Mouse (Mus musculus) cerebellum, adult 18-20 months (tissue): ENCODE measurements at regions not wholly inside any gene's neighbourhood (a gene's known extent, or its start where the extent isn't known, plus 50 kb on each side); places are given as distances from the start of the nearest gene placed in this dataset.

Experiments
- DNase-seq, 2 experiments: peaks; one replicate each; pipeline ENCODE4 v3.0.0; 2021

DNA sequence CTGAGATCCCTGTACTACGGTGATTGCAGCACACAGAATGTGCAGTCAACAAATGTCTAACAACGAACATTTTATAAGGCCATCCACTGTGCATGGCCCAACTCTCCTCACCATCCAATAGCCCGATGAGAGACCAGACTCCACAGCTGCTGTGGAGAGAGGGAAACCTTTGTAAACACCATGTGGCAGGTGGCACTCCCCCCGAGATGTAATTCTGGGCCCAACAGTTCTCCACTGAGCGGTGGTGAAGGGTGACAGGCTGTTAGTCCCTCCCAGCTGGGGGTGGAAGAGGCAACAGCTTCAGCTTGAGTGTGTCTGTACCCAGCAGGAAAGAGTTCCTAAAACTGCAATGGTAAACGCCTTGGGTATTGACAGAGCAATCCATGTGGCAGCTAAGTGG is 263.0 kb upstream of the Ppargc1a start:
- DNase-seq = peak in 1 of 2 experiments; percentile 8

DNA sequence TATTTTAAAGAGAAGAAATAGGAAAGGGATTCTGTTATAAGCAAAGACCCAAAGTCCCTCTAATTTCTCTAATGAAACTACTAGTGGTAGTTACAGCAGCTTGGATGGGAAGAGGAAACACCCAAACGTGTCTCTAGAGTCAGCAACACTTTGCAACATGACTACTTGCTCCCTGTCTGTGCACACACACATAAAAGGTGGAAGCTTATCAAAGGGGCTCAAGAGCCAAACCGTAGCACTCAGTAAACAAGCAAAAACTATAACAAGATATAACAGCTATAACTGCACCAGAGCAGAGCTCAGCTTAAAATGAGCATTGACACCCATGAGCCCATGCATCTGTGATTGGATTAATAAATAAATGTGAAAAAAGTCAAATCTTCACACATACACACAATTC is 262.5 kb upstream of the Ppargc1a start:
- DNase-seq = no peak

DNA sequence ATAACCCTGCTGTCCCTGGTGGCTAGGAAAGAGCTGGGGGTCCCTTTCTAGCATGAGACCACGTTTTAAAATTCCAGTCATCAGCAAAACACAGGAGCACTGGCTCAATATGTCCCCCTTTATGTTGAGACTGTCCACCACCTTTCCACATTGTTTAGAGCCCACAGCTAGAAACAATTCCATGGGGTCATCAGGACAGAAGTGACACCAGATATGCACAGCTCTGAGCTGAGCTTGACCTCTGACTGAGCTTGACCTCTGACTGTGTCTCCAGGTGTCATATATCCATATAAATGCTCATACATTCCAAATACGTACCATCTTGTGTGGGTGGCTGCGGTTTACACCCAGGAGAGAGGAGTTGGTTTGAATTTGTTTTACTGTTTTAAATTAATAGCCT is 262.1 kb upstream of the Ppargc1a start:
- DNase-seq = no peak

DNA sequence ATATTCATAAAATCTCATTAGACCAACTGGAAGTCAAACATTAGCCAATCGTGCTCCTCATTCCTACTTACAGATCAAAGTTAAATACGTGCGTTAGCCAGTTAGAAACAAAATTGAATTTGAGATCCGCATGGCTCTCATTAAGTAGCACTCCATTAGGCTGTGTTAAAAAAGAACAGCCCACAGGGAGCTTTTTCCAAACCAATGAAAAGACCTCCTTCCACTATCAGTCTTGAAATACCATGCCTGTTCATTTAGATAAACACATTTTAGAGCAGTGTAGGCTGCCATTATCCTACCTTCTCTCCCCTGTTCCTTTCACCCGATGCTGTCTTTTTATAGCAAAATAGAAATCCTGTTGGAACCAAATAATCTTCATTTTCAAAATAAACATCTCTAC is 261.5 kb upstream of the Ppargc1a start:
- DNase-seq = no peak

DNA sequence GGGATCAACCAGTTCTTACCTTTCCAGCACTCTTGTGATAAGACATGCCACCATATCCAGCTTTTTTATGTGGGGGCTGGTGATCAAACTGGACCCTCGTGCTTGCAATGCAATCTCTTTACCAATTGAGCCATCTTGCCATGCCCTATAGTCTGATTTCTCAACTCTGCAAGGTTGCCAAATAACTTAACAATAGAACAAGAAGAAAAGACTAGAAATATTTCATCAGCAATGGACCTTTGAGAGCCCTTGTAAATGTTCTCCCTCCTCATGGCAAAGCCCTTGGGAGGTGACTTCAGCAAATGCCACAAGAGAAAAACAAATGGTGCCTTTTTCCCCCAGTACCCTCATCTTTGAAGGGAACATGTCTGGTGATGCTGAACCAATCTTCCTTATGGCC is 258.7 kb upstream of the Ppargc1a start:
- DNase-seq = no peak

DNA sequence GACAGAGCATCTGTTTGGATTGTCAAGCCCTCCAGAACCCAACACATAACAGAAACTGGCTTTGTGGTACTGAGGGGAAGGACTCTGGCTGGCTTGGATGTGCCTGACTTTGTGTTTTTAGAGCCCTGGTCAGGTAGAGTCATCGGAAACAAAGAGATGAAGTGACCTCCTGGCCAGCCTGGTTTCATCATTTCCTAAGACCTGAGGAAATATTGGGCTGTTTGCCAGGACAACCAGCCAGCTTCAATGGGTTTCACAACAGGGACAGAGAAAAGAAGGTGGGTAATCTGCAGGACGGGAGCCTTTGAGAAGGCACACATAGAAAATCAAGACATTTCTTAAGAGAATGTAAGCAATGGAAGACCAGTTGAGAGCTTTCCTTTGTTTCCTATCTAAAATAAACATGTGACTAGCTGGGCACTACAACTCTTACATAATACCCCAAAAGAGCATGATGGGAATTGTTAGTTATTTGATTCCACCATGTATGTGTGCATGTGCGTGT is 258.1 kb upstream of the Ppargc1a start:
- DNase-seq = no peak

DNA sequence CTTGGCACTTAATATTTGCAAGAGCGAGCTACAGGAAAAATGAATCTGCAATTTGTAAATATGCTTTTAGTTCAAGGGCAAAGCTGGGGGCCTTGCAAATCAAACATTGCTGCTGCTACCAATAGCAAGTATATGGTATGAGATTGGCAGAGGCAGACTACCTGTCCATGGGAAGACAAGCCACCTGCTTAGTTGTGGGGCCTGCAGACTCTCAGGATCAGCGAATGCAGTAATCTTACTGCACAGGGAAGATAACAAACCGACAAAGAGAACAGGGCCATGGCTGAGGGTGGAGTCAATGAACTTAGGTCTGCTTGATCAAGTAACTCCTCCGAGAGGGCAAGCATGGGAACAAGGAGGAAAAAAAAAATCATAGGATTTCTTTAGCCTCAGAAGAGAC is 257.2 kb upstream of the Ppargc1a start:
- no peak for DNase-seq

DNA sequence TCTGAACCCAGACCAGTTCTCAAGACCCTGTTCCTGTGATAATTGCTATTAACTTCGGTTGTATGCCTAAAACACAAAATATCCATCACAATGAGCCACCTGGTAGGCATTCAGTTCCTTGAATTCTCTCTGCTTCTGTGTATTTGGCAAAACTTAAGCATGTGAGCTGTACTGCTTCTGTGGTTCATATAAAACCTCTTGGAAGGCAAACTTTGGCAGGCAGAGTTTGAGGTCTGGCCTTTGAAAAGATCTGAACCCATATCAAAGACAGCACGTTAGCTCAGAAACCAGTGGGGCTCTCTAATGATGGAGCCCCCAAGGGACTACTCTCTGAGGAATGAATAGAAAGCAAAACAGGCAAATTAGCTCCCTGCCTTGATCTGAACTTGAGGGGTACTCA is 256.1 kb upstream of the Ppargc1a start:
- no peak for DNase-seq

DNA sequence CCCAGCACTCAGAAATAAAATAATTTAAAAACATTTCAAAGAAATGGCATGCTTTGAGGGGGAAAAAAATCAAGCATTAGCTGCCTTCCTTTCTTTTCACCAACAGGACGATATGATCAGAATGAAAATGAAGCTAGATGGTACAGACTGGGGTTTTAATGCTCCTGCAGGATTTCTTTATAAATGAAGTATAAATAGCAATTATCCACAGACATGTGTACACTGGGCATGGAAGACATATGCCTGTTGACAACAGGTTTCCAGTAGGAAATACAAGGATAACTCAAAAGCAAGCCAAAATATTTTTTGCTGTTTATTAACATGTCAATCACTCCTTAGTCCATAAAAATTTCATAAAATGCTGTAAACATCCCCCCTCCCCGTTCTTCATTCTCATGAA is 248.7 kb upstream of the Ppargc1a start:
- no peak for DNase-seq

DNA sequence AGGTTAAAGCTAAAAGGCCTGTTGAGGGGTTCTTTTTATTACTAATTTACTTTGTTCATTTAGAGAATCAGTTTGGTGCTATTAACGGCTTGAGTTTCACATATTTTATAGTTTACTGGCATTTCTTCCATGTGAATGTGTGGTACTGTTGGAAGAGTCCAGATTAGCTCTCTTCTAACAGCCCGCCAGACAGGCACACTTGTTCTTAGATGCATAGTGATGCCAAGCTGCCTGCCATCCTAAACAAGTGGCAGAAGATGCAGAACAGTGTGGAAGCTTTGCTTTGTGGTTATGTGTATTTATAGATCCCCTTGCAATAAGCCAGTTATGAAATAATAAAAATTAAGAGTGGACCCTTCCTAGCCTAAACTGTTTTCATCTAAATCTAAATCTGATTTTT is 244.2 kb upstream of the Ppargc1a start:
- no peak for DNase-seq

DNA sequence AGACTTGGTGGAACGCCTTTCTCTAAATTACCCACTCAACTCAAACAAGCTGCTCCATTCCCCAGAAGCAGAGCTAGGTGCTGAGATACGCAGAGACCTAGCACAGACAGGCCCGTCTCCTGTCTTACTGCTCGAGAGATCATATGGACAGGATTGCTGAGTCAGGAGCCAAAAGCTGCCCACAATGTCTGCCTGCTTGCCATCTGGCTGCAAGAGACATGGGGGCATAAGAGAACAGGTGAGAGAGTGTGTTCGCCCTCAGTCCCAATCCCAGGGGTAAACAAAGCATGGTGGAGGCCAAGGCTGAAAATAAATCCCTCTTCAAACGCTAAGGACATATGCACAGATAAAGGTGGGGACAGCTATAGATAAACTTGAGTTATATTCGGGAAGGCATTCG is 234.0 kb upstream of the Ppargc1a start:
- DNase-seq = peak; percentile 40 to 63

DNA sequence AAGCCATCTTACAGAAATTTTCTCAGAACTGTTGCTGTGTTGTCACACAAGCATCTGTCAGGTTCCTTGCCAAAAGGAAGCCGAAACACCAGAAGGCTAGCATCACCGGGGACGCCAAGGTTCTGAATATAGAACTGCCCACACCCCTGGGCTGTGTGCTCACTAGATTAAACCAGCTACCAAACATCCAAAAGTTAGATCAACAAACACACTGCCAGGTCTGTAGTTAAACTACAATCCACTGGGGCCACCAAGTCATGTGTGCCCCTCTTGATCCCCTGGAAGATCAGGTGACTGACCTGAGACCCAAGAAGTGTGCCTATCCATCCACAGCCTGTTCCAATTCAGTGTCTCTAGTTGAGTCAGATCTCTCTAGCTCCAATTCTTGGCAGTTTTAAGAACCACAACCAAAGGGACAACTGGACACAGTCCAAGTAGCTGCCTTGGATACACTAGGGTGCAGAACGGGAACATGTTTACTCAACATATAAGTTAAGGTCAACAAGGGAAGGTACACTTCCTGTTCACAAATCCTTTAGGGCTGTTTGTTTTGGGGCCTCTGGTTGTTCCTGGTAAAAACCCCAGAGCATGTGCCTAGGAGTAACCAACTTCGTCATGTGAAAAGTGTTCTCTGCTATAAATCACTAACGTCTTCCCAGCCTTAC is 232.0 kb upstream of the Ppargc1a start:
- DNase-seq = no peak

DNA sequence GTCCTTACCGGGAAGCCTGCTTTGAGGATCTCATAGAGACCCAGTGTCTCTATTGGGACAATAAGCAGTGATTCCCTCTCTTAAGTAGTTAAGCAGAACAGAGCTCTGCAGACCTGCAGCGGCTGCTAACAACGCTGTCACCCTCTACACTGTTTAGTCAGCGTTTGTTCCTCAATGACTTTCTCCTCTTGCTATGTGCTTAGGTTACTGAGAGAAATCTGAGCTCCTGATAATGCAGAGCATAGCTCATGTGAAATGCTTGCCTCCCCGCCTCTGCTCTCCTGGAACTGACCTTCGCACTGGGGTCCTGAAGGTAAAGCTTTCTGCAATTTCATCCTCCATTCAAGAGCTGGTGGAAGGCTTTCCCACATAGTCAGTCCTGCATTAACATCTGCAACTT is 226.6 kb upstream of the Ppargc1a start:
- DNase-seq = no peak

DNA sequence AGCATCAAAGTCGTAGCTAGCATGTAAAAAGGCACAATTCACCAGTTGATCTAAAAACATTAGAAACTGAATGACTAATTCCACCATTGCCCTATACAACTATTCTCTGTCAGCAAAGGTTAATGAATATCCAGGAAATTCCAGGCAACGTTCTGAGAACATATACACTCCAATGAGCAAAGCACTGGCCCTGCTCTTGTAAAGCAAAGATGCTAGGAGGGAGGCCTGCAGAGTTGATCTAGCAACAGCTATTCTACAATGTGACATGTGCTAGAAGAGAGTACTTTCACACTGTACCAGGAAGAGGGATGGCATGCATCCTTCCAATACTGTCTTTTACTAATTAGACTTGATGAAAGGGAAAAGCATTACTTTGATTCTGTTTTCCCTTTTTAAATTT is 225.4 kb upstream of the Ppargc1a start:
- DNase-seq = no peak

DNA sequence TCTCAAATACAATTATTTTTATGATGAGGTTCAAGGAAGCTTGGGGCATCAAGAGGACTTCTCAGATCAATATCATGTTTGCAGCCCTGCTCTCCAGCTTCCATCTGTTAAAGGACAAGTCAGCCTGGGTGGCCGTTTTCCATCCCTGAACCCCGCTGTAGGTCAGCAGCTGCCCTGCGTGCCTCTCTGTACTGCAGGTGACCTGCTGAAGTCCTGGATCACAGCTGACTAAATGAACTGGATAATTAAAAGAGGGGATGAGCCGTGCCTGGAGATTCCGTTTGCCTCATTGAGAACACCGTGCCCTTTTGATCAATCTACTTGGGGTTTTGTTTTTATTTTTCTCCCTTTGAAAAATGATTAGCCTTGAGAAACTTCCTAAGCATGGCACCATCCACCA is 221.2 kb upstream of the Ppargc1a start:
- no peak for DNase-seq

DNA sequence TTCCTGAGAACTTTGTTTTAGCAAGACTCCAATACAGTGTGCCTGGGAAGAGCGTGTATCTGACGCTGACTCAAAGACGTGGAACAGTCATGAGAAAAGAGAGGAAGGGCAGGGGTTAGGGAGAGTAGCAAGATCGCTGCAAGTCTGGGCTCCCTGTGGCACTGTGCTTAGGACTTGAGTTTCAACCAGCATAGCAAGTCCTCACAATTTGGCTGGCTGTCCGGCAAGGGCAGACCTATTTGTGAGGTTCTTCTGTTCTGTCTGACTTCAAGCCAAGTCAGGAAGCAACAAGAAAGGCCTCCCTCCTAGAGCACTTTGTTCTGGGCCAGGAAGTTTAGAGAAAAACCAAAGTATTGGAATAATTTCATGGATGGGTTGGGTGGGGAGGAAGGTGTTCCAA is 216.0 kb upstream of the Ppargc1a start:
- peak in 1 of 2 experiments; percentile 24 for DNase-seq

DNA sequence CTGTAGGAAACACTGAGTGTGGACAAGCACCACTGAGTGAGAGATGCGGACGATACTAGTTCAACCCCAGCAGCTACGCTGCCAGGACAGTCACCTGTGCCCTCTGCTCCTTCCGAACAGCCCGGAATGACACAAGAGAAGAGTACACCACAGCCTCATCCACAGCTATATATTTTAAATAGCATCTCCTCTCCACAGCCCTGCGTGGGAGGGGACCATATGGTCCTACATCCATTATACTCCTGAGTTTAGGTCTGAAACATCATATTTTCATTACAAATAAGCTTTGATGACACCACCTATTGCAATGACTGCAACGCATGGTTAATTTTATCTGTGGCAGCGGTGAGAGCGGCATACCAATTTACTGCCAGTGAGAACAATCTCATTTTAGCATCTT is 215.6 kb upstream of the Ppargc1a start:
- DNase-seq = no peak

DNA sequence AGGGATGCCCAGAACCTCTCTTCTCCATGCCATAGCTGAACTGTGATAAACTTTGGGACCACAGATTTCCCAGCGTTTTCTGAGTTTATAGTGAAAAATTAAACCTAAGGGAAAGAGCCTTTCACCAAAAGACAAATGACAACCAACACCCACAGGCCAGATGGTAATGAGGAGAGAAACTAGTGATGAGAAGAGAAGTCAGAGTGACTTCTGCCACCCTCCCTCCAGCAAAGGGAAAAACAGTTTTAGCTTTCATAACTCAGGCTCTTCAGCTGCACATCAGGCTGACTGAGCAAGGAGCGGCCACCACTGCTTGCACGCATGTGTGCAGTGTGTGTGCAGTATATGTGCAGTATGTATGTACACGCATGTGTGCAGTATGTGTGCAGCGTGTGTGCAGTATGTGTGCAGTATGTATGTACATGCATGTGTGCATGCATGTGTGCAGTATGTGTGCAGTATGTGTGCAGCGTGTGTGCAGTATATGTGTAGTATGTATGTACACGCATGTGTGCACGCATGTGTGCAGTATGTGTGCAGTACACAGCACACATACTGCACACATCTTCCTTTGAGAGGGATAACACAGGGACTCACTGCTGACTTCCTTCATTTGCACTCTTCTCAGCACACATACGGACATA is 208.1 kb upstream of the Ppargc1a start:
- DNase-seq = no peak

DNA sequence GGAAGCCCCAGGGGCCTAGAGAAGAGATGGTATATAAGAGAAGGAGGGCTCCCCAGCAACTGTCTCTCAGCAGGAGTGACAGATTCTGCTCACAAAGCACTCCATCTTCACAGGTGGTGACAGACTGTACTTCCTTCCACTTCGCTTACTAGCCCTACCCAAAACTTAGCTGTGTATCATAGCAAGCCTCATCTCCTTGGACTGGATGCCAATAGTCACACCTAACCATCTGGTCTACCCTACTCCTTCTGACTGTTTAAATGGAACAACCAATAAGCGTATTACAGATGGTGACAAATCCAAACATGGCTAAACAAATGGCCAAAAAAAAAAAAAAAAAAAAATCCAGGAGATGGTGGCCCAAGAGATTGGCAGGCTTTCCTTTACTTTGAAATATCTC is 204.1 kb upstream of the Ppargc1a start:
- DNase-seq = peak; percentile 21 to 41

DNA sequence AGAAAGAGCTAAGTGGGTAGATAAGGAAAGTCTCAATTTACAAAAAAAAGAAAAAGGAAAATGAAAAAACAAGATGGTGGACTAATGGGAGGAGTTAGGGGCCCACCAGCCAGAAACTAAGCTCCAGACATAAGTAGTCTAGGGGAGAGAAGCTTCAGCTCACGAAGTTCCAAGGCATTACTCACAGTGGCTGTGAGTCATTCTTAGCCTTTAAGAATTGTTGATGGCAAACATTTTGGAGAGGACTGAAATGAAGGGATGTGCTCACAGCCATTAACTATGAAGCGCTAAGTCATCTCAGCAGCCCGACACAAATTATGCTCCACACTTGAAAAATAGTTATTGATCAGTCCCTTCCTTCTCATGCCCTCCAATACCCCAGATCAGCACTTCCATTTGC is 198.6 kb upstream of the Ppargc1a start:
- no peak for DNase-seq

DNA sequence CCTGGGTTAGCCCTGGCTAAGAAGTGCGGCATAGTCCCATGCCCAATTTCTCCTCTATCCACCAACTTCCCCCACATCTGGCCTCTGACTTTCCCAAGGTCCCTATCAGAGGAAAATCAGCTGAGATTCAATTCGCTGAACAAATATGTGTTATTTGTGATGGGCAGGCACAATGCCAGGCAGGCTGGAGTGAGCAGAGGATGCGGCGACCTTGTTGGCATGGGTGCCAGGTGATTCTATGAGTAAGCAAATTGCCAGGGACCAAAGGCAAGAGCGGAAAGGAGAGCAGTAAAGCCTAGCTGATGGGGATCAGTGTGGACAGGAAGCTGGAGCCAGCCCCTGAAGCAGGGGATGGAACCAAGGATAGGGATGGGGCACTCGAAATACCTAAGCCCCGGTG is 196.9 kb upstream of the Ppargc1a start:
- DNase-seq = peak; percentile 39 to 48

DNA sequence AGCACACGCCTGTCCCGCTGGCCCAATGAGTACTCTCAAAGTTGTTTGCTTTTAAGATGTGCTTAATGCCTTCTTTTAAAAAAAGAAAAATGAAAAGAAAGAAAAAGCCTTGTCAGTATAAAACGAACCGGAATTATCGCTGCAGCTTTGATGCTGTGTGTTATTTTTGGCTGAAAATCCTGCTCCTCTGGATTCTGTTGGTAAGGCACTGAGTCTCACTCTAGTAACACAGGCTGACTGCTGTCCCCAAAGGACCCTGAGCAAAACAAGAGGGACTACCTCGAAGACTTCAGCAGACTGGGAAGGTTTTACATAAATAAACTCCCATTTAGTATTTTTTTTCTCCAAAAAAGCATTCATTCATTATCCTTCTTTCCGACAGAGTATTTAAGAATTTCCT is 196.1 kb upstream of the Ppargc1a start:
- no peak for DNase-seq

DNA sequence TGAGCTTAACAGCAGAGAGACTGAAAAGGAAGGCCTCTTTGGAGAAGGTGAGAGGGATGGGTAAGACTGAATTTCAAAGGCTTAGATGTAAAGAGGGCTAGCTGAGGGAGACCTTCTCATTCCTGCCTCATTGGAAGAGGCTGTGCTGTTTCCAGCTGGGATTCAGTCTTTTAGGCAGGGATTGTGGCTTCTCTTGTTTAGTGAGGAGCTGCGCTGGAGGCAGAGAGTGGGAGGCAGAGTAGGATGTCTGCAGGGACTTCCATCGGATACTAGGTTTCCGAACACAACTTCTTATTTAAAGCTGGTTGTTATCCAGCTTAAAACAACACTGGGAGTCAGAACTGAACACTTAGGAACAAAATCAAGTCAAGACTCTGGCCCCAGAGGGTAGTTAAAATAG is 194.8 kb upstream of the Ppargc1a start:
- DNase-seq = no peak

DNA sequence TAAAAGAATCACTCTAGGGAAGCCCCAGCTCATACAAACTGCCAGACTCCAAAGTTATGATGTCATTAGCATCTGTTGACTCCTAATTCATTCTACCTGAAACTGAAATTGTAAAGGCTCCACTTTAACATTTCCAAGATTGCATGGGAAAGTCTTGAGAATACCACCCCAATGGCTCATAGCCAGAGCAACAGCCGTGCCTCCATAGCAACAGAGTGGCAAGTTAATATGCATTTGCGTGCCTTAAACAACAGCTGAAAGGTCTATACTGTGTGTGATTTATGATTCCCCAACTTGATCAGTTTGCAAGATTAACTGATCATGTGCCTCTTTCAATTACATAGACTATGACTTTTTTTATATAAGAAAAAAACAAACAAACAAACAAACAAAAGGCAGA is 190.8 kb upstream of the Ppargc1a start:
- no peak for DNase-seq

DNA sequence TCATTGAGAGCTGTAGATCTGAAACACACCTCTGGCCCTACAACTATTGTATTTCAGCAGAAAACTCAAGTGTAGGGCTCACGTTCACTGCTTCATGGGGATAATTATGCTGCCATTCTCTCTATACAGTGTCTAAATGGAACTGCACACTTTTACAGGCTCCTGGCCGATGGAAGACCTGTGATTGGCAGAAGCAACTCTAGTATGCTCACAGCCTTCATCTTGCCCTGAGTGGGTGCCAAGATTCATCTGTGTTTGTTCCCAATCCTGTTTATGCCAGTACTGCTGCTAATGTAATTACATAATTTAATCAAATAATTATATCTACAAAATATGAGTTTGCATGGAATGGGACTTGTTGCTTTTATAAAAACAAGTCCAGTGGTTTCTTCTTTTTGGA is 190.3 kb upstream of the Ppargc1a start:
- peak in 1 of 2 experiments; percentile 21 for DNase-seq
